ENCODE assay signal across 7 mouse cellular contexts in genomic region chr12:109748326-109749059, GRCm38 (mm10).
DNase-seq lines count a peak whose midpoint lies in the region; ATAC-seq lines count a peak whose summit lies in the region.

No protein-coding gene starts in this region.

- no peak for DNase-seq in midbrain, embryonic 10.5 days (ENCODE audit: low spot score)
- no peak for DNase-seq in midbrain, embryonic 11.5 days (ENCODE audit: low spot score, missing footprints)
- peak; percentile 54 to 71 for DNase-seq in frontal cortex, postnatal 36 days (ENCODE audit: low spot score in 2 of 2)
- peak; percentile 54 to 72 for DNase-seq in left cerebral cortex, postnatal 14 days (ENCODE audit: low spot score in 2 of 2)
- DNase-seq in ovary, postnatal 14 days (ENCODE audit: low spot score) = no peak

- H3K4me3 ChIP-seq in midbrain, embryonic 10.5 days = no peak overlapping the region
- H3K4me3 ChIP-seq in midbrain, embryonic 11.5 days (ENCODE audit: low read depth, low read length) = no peak overlapping the region
- no peak overlapping the region for H3K4me3 ChIP-seq in stomach, embryonic 16.5 days (replicated peaks; ENCODE audit: low read length)

- peaks cover 50% of the 10 kb centered on the region for H3K4me1 ChIP-seq in midbrain, embryonic 10.5 days
- peaks cover 24% of the 10 kb centered on the region for H3K4me1 ChIP-seq in midbrain, embryonic 11.5 days (ENCODE audit: control insufficient read depth, insufficient read depth, low read length)
- peaks cover 33% of the 10 kb centered on the region for H3K4me1 ChIP-seq in stomach, embryonic 16.5 days (ENCODE audit: control insufficient read depth, insufficient read depth, low read length)

- H3K27ac ChIP-seq in midbrain, embryonic 10.5 days (replicated peaks) = peak overlapping the region; percentile 83
- no peak overlapping the region for H3K27ac ChIP-seq in midbrain, embryonic 11.5 days (ENCODE audit: low read depth, low read length)
- H3K27ac ChIP-seq in stomach, embryonic 16.5 days (ENCODE audit: low read length) = peak overlapping the region; percentile 78

- H3K9me3 ChIP-seq in midbrain, embryonic 10.5 days (replicated peaks) = no peaks in the 10 kb centered on the region
- no peaks in the 10 kb centered on the region for H3K9me3 ChIP-seq in midbrain, embryonic 11.5 days (ENCODE audit: control insufficient read depth, low read length)
- H3K9me3 ChIP-seq in stomach, embryonic 16.5 days (replicated peaks; ENCODE audit: control insufficient read depth, low read length) = no peaks in the 10 kb centered on the region

- no peak for ATAC-seq in midbrain, embryonic 11.5 days (ENCODE audit: low FRiP score)
- ATAC-seq in stomach, embryonic 16.5 days (ENCODE audit: insufficient read depth, low FRiP score) = no peak
- no peak for ATAC-seq in megakaryocyte-erythroid progenitor cell, adult 5-6 weeks (replicated peaks; ENCODE audit: low FRiP score, low TSS enrichment, poor library complexity, severe bottlenecking)

- peaks cover 16% of the 10 kb centered on the region; the same call in 1 of the 2 replicates for H3K27me3 ChIP-seq in midbrain, embryonic 10.5 days (ENCODE audit: low read depth, poor library complexity, severe bottlenecking)
- no peaks in the 10 kb centered on the region for H3K27me3 ChIP-seq in midbrain, embryonic 11.5 days (ENCODE audit: control insufficient read depth, insufficient read depth, low read length)
- H3K27me3 ChIP-seq in stomach, embryonic 16.5 days (ENCODE audit: control insufficient read depth, insufficient read depth, low read length) = no peaks in the 10 kb centered on the region

- no peak overlapping the region for H3K9ac ChIP-seq in midbrain, embryonic 11.5 days (ENCODE audit: low read length)
- peak overlapping the region; percentile 48; the same call in 1 of the 2 replicates for H3K9ac ChIP-seq in stomach, embryonic 16.5 days (ENCODE audit: low read length)

- WGBS in midbrain, embryonic 10.5 days = 84% methylated on average over 12 of the region's 12 CpGs
- WGBS in midbrain, embryonic 11.5 days = 84% methylated on average over 12 of the region's 12 CpGs
- WGBS in stomach, embryonic 16.5 days = 41% methylated on average over 12 of the region's 12 CpGs

- intact Hi-C loops in left cerebral cortex, postnatal 14 days (cut with DNase I) = loop anchor here (10.0 kb wide), 1 partner anchor 216 kb away; no protein-coding TSS in a partner anchor

- H3K4me2 ChIP-seq in midbrain, embryonic 11.5 days = no peak overlapping the region
- peak overlapping the region; percentile 17; the same call in 1 of the 2 replicates for H3K4me2 ChIP-seq in stomach, embryonic 16.5 days (ENCODE audit: low read depth, low read length)

- peaks cover 41% of the 10 kb centered on the region for H3K36me3 ChIP-seq in midbrain, embryonic 10.5 days
- no peaks in the 10 kb centered on the region; the same call in 1 of the 2 replicates for H3K36me3 ChIP-seq in midbrain, embryonic 11.5 days (ENCODE audit: control insufficient read depth, insufficient read depth, low read length)
- no peaks in the 10 kb centered on the region for H3K36me3 ChIP-seq in stomach, embryonic 16.5 days (ENCODE audit: control insufficient read depth, insufficient read depth, low read length)

Comparison
In these comparisons a context has a peak if more than half of its experiments do, and no peak if none do; other contexts are left out.
1. DNase-seq: peak in frontal cortex, postnatal 36 days (2 of 2) and left cerebral cortex, postnatal 14 days (2 of 2); none in midbrain, embryonic 10.5 days (single experiment), midbrain, embryonic 11.5 days (single experiment) and ovary, postnatal 14 days (single experiment).